Mouse (Mus musculus): ENCODE results near the gene Atxn7. TPM values are rescaled to one million over a fixed set of nuclear protein-coding genes. Genes with fewer than 3 reads are reported as not detected.

Gene Atxn7
- total RNA-seq, 1 experiment from 2014 or later = 36.7 TPM

GRCm38 (mm10) chr14:14120230-14121096, 159.2 kb downstream of the Atxn7 start, which contains the start of gene Psmd6:
TSS of gene Psmd6 (minus strand) at chr14:14120984.
- peak; percentile 94 for DNase-seq

Other genes with a start within 250 kb of the Atxn7 start
- not detected in 2 replicates for gene Gm281, start 47.0 kb upstream of the Atxn7 start, total RNA-seq (2021)
- gene Thoc7, start 412 bp downstream of the Atxn7 start, total RNA-seq (2021) = 133 and 139 TPM in 2 replicates
- 118 and 119 TPM in 2 replicates for gene Psmd6, start 159.5 kb downstream of the Atxn7 start, total RNA-seq (2021)
- not detected in 2 replicates for gene Olfr720, start 225.4 kb downstream of the Atxn7 start, total RNA-seq (2021)